Mouse (Mus musculus) adrenal gland, postnatal 36 days (tissue): ENCODE data around the gene Fxyd1. TPM values are rescaled to one million over a fixed set of nuclear protein-coding genes. Genes with fewer than 3 reads are reported as not detected.

Experiments used
- DNase-seq, 2 experiments: peaks; one replicate each; pipeline ENCODE4 v3.0.0; 2021; ENCODE audit warnings: mixed read lengths in 1 of 2
- total RNA-seq, 2 experiments: library from RNA; stranded (reverse); gene quantifications; 2 replicates each; pipeline ENCODE4 v1.2.3; 2021

Fxyd1 gene
- total RNA-seq, 2 experiments from 2014 or later, result 167 to 239 TPM

DNA sequence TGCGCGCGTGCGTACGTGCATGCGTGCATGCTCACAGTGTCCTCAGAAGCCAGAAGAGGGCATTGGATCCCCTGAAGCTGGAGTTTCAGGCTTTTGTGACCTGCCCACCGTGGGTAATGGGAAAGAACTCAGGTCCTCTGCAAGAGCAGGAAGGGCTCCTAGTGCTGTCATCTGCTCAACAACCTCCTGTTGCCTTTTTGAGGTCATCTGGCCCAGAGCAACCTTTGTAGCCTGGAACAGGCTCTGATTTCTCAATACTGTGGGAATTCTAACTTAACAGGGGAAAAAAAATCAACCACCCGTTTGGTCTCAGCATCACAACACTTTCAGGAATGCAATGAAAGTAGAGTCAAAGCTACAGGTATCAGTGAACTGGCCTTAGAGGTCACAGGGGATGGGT is 22.7 kb upstream of the Fxyd1 start:
- no peak for DNase-seq

DNA sequence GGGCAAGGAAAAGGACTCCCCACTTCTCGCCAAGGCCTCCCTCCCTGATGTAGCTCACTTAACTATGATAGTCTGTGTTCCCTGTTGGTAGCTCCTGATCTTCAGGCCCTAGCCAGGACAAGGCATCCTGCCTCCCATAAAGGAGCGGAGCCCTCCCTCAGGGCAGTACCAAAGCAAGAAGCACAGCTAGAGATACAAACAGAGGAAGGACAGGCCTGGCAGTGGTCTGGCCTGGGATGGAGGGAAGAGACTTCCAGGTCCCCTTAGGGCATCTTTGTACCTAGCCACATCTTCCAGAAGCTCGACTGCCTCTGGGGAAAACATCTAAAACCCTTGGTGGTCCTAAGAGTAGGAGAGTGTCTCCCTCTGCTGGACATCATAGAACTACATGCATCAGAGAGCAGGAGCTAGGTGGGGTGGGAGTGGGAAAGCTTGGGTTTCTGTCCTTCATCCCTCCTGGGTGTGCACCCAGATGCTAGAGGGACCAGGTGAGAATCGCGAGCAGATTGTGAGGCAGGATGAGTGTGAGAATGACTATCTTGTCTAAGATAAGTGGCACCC is 21.0 kb upstream of the Fxyd1 start:
- peak in 1 of 2 experiments; percentile 22 for DNase-seq

DNA sequence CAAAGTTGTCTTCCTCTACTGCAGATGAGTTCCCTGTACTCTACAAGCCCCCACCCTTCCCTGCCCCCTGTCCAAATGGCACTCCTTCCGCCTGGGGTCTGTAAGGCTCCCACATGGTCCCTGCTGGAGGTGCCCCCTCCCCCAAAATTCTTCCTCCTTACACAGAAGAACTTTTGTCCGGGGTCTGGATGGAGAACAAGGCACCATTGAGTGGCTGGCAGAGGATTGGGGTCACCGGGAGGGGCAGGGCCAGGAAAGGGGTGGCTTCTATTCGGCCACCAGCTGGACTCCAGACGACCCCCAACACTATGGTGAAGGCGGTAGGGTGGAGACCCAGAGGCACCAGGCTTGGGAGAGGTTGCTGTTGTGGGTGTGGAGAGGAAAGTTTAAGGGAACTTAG is 20.5 kb upstream of the Fxyd1 start:
- no peak for DNase-seq

DNA sequence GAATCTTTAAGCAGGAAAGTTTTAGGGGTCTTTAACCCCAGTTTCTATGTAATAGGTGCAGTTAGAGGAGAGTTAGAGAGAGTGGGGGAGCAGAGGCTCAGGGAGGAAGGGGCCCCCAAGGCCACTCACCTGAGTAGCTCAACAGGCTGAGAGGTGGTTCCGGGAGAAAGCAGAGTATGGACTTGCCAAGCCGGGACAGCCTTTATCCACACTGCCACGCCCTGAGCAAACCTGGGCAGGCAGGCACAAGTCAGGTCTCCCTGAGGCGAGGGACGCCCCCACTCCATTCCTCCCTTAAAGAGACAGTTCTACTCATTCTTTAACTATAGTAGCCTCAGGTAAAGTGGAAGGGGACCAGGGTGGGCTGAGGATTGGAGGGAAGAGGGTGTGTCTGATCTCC is 19.5 kb upstream of the Fxyd1 start, which contains the start of gene Fxyd3:
Fxyd3 (minus strand) TSS at position 213 of the 400 bp plus-strand sequence.
- no peak for DNase-seq

DNA sequence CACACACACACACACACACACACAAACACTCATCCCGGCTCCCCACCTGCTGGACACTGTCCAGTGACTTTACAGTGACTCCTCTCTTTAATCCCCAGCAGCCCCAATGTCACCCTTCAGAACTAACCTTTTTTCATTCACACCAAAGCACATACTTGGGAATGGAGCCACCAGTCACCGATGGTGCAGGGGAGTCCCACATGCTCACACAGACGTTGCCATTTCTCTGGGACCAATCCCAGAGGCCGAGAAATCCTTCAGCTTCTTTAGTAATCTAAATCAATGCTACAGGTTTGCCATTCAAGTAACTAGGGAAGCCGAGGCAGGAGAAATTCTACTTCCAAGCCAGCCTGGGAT is 17.7 kb upstream of the Fxyd1 start:
- no peak for DNase-seq

DNA sequence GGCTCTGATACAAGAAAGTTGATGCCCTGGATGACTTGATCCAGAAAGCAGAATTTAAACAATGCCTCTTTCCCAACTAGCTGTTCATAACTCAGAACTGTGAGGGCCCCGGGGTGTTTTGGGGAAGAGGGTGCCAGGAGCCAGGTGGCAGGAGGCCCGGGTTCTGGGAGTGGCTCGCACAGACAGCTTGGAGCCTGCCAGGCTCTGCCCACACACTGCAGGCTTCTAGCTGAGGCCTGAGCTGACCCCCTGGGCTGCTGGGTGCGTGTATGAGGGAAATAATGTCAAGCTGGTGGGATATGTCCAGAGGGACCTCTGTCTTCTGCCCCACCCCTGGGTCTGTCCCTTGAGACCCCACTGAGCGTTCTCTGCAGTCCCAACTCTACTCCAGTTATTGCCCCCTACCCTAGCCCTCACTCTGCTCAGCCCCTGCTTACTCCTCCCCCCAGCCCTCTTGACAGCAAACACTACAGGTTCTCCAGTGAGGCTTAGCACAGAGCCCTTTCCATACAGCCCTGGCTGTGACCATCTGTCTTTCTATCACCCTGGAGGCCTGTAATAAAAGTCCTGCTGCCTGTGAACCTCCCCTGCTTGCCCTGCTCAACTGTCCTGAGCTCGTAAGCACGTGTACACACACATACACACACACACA is 17.2 kb upstream of the Fxyd1 start:
- DNase-seq, result no peak

DNA sequence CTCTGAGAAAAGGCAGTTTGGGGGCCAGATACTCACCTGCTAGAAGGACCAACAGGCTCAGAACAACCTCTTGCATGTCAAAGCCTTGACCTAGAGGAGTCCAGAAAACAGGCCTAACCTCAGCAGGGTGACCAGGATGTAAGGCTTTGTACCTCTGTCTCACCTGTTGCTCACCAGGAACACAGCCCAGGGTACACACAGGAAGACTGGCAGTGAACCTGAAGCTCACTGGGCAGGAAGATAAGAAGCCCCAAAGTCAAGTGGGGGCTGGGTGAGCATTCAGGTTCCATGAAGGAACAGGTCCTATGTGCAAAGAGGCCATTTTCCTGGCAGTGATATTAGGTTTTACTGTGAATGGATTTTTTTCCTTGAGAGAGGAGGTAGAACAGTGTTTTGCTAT is 16.5 kb upstream of the Fxyd1 start:
- DNase-seq, result no peak

DNA sequence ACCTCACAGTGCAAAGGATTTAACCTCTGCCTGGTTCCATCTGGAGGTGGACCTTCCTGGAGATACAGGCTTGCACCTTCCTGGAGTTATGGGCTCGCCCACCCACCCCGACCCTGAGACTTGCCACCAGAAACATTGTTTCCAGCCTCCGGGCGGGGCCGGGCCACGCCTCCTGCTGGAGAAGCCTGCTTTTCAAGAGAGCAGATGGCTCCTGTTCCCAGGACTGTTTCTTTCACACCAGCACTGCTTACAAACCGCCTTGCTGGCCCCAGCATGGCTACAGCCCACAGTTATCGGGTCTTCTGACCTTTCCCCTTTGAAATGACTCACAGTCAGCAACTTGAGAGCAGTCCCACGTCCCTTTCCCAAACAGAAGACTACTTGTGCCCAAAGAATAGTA is 15.3 kb upstream of the Fxyd1 start:
- DNase-seq, result no peak

DNA sequence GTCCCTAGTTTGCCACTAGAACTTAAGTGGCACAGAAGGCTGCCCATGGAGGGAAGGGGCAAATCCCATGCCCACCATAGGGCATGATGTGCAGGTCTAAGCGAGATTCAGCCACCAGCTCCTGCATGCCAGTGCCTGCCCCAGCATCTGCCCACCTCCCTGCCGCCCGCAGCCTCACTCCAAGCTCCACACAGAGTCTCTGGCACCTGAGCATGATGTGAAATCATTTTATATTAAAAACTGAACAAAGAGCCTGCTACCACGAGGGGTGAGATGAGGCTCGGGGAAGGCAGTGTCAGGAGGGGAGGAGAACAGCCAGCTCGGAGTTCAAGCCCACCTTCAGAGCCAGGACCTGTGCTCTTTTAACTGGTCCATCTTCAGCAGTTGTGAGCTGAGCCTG is 13.3 kb upstream of the Fxyd1 start:
- no peak for DNase-seq

DNA sequence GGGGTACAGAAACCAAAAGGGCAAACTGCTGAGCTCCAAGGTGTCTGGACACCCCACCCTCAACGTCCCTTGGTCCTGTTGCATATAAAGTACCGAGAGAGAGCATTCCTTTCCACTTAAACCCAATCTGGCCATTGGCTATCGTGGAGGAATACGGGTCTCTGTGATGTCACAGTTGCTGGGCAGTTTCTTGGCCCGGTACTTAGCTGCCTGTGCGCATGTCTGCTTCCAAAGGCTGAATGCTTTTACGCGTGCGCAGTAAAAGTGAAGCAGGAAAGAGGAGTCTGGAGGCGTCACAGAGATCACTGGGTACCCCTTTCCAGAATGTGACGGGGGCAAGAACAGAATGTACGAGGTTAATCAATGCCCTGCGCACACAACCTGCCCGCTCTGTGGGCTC is 12.5 kb upstream of the Fxyd1 start:
- DNase-seq, result no peak

DNA sequence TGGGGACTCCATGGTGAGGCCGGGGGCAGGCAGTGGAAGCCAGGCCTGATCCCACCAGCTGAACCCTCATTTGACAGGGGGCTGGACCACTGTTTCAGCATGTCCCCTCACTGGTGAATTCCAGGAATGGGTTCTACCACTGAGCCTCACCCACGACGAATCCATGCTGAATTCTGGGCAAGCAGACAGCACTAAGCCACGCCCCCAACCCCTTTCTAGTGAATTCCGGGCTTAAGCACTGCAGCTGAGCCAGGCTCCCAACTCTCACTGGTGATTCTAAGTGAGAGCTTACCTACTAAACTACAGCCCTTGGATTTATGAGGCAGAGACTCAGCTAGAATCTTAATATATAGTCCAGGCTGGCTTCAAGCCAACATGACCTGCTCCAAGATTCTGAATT is 10.8 kb upstream of the Fxyd1 start:
- no peak for DNase-seq

DNA sequence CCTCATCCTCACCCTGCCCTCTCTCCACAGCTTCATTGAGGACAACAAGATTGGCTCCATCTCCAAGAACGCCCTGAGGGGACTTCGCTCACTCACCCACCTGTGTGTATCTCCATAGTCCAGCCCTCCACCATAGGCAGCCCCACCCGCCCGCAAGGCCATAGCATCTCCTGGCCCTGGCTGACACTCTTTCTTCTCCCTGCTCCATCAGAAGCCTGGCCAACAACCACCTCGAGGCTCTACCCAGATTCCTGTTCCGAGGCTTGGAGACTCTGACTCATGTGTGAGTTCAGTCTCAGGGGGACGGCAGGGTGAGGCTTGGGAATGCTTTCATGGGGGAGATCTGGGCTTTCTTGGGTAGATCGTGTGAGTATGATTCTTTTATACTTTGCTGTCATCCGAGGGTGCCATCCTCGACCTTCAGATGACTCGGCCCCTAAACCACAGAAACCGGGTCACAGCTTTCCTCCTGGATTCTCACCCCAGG is 6.1 kb upstream of the Fxyd1 start:
- DNase-seq, result no peak

DNA sequence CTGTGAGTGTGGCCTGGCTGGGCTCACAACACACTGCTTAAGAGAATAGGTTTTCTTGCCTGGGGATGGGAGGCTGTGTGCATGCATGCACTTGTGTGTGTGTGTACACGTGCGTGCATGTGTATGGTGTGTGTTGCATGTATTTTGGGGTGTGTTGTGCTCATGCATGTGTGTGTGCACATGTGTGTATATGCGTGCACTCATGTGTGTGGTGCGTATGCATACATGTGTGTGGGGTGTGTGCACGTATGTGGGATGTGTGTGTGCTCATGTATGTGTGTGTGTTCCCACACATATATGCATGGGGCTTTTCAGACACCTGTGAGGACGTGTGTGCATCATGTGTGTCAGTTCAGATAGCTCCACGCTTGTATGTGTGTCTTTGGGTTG is 3.6 kb upstream of the Fxyd1 start:
- no peak for DNase-seq

DNA sequence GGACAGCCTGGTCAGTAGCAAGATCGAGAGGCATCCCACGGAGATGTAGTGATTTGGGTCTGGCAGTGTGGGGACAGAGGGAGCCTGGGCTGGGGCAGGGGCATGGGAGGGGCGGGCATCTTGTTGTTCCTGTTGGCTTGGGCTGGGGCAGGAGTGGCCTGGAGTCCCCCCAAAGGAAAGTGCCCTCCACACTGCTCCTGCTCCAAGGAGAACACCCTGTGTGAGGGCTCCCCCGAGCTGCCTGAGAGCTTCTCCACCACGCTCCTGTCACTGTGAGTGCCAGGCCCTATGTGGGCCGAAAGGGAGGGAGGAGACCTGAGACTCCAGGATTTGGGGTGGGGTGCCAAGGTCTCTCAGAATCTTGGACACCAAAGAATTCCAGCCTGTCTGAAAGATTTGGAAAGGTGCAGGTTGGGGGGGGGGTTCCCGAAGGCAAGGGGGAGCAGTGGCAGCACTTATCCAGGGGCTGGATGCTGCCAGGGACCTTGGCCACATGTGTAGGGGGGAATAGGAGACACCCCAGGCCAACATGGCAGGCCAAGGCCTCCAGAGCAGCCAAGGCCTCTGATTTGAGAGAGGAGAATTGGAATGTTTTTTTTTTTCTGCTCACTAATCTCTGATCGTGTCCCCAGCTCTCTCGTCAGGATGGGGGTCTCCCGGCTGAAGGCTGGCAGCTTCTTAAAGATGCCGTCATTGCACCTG is 3.1 kb upstream of the Fxyd1 start:
- no peak for DNase-seq

DNA sequence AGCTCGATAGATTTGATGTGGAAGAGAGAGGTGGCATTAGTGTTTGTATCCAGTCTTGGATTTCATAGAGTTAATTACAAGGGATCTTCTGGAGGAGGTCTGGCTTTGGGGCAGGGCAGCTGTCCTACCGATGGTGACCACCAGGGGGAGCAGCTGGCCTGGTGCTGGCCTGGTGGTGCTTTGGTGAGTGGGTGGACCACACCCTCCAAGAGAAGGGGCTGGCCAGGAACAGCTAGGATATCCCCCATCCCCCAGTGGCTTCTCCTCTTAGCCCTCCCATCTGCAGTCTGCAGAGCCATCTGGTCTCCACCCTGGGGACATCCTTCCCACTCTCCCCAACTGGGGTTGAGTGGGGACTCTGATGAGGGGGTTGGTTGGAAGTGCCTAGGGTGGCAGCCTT is 2.1 kb upstream of the Fxyd1 start, which contains the start of gene Lgi4:
Lgi4 (plus strand) TSS at position 235 of the 400 bp plus-strand sequence.
- DNase-seq, result peak; percentile 87 to 91

DNA sequence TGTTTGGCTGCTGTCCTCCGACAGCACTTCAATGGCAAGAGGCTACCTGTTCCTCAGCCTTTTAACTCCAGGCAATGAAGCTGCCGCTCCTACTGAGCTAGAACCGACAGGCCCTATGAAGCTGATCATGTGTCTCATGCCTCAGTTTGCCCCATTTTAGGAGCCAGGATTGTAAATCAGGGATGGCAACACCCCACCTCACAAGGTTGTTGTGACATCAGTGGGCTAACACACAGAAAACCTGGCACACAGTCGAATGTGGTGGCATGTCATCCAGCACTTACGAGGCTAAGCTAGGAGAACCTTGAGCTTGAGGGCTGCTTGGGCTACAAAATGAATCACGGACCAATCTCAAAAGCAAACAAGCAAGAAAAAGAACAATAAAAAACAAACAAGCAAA is 1.2 kb upstream of the Fxyd1 start:
- peak in 1 of 2 experiments; percentile 69 for DNase-seq

DNA sequence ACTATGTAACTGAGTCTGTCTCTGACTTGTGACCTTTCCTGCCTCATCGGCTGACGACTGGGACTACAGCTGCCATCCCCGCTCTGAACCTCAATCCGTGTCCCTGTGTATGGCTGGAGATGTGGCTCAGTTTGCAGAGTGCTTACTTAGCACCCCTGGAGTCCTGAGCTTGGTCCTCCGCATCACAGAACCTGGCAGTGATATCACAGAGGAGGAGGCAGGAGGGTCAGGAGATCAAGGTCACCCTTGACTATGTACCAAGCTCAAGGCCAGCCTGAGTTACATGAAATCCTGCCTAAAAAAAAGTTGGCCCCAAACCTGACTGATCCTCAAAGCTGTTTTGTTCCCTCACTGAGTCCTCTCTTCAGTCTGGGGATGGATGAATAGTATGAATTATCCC is 731 bp upstream of the Fxyd1 start:
- DNase-seq, result peak; percentile 42 to 48

DNA sequence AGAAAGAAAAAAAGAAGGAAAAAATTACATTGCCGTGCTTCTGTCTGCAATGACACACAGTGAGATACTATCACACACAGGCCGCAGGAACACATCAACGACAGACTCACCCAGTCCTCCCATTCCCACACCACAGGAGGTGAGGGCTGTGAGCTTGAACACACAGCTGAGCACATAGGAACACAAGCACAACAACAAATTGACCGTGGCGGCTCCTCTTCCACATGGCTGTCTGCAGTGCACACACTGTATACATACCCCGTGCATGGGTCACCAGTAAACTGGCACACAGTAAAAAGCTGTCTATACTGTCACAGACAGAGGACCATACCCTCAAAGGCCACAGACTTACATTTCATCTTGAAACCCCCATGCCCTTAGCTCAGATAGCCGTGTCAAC is 551 bp downstream of the Fxyd1 start:
- DNase-seq, result no peak

DNA sequence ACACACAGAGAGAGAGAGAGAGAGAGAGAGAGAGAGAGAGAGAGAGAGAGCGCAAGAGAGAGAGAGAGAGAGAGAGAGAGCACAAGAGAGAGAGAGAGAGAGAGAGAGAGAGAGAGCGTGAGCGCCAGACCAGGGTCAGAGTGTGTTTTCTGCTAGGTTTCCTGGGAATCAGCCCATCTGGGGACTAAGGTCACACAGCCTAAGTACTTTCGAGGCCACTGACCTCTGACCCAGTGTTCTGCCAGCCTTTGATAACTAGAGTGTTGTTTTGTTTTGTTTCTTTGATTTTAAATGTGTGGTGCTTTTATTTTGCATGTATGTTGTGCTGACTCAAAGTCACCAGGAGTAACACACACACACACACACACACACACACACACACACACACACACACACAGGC is 1.1 kb downstream of the Fxyd1 start:
- DNase-seq, result peak; percentile 42 to 54

DNA sequence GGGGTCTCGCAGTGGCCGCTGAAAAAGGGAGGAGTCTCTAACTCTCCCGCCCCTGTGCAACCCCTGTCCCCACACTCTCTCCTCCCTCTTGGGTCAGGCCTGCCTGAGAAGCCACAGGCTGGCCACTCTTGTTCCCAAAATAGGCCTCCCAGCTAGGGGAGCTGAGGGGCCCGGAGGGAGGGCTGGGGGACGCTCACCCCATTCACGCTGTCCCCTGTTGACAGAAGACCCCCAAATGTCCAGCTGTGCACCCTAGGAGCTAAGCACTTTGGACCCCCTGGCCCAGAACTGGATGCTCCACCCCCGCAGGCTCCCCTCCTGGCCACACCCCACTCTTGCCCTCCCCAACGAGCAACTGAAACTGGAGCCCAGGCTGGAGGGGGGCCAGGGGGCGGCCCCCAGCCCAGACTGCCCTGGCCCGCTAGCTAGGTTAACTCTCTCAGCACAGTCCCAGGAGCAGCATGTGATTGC is 1.6 kb downstream of the Fxyd1 start:
- peak; percentile 75 to 90 for DNase-seq

DNA sequence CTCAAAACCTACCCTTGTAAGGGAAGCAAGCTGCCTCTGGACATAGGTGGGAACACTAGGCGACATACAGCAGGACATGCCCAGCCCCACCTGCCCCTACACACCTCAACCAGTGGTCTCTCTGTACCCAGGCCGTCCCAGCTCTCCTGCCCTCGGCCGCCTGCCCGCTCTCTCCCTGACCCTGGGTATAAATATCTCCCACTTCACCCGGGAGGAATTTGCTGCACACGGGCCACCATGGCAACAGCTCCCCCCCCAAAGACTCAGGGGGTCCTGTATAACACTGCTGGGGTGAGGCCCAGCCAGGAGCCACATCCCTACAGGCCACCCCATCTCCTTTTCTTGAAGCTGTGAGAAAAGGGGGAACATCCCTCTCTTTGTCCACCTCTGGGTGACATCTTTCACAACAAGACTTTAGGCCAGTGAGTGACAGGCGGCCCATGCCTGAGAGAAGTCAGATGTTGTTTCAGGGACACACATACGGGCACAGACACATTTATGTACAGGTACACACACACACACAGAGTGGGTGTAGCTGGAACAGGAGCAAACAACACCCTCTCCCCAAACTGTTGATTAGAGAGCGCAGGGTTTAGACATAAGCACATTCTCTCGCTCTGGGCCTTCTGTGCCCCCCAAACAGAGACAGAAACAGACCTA is 2.2 kb downstream of the Fxyd1 start:
- peak; percentile 50 to 63 for DNase-seq

DNA sequence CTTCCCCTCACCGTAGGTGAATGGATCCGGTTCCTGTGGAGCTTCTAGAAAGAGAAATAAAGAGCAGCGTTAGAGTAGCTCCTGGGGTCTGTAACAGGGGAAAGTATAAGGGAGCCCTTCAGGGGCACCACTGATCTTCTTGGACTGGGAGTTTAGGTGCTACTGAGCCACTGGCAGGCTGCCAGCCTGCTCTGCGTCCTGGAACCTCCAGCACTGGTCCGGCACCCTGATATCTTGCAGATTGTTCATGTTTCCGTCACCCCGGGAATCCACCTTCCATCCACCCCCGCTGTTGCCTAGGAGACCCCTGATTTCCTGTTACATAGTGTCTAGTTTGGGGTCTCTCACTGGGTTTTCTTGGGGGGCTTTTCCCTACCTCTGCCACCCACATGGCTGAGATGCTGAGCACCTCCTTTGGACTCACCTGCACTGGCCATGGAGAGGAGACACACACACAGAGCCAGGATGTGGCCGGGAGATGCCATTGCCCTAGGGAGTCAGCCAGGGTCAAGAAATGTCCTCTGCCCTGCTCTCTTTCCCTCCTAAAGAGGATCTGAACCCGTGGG is 3.0 kb downstream of the Fxyd1 start:
- peak in 1 of 2 experiments; percentile 39 for DNase-seq
